Mouse (Mus musculus): ENCODE results near the gene Plce1. TPM values are rescaled to one million over a fixed set of nuclear protein-coding genes. Genes with fewer than 3 reads are reported as not detected.

The Plce1 gene
- polyA plus RNA-seq (2014; fragmentation: Illumina TruSeq; extraction: RNeasy Lipid Tissue Mini Kit (QIAGEN cat#74804); ENCODE audit: low read depth, low replicate concordance): 31.7 TPM

DNA sequence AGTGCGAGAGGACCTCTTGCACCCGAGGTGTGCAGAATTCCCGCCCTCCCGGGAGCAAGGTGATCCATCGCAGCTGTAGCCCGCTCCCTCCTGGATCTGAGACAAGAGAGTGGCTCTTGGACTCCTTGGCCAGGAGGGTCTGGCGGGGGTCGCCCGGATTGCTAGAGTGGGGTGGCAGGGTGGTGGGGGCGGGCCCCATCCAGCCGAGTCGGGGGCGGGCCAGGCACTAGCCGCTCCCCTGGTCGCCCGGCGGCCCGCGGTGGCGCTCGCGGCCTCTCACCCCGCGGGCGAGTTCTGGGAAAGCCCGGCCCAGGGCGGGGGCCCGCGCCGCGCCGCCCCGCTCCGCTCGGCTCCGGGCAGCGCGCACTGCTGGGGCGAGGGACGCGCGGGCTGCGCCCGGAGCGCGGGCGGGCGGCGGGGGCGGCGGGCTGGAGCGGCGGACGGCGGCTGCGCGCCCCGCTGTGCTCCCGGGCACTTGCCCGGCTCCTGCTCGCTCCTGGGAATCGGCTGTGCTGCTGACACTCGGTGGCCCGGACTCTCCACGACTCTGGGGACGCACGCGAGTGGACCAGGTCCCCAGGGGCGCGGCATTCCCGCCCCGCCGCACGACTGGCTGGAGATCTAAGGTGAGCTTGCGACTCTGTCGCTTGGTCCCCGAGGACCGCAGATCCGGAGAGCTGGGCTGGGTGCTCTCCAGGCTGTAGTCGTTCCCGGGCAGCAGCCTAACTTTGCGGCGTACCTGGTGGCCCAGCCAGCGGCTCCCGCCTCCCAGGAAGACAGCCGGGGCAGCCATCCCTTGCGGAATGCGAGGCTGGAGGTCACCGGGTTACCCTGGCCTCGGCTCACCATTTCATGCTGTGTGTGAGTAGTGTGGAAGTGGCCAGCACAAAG lies at the start of gene Plce1:
TSS of gene Plce1 (plus strand) at position 379 of the 891 bp plus-strand sequence.

GRCm38 (mm10) chr19:38818766-38819426 lies 338.0 kb downstream of the Plce1 start, which contains the start of gene Noc3l:
TSS of gene Noc3l (minus strand) at chr19:38819237.

Other genes with a start within 250 kb of the Plce1 start
- 2.6 TPM for gene Lgi1, start 216.6 kb upstream of the Plce1 start, polyA plus RNA-seq (2014; fragmentation: Illumina TruSeq; extraction: RNeasy Lipid Tissue Mini Kit (QIAGEN cat#74804); ENCODE audit: low read depth, low replicate concordance)
- gene Slc35g1, start 85.1 kb upstream of the Plce1 start, polyA plus RNA-seq (2014; fragmentation: Illumina TruSeq; extraction: RNeasy Lipid Tissue Mini Kit (QIAGEN cat#74804); ENCODE audit: low read depth, low replicate concordance): 239 TPM

All from sigmoid colon, adult 10 weeks (tissue).